Mouse (Mus musculus) thymus, adult 18-20 months (tissue): ENCODE measurements around the gene Grik3.

Experiments used
- DNase-seq, 2 experiments: peaks; one replicate each; pipeline ENCODE4 v3.0.0; 2022; ENCODE audit warnings: mixed read lengths in 2 of 2

Grik3 gene

DNA sequence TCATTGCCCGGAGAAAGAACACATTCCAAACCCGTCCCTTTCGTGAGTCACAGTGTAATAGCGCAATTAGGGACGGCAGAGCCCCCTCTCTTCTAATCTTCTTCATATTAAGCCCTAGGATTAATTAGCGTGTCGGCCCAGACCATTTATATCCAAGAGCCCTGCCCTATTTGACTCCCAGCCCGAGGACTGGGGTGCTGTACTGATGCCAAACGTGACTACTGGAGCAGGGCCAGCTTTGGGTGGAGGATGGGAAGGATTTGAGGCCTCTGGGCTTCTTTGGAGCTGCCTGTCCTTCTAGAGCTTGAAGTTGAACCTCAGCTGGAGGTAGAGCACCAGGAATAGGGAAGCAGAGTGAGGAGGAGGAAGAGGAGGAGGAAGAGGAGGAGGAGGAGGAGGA lies 2.2 kb downstream of the Grik3 start:
- DNase-seq = no peak

DNA sequence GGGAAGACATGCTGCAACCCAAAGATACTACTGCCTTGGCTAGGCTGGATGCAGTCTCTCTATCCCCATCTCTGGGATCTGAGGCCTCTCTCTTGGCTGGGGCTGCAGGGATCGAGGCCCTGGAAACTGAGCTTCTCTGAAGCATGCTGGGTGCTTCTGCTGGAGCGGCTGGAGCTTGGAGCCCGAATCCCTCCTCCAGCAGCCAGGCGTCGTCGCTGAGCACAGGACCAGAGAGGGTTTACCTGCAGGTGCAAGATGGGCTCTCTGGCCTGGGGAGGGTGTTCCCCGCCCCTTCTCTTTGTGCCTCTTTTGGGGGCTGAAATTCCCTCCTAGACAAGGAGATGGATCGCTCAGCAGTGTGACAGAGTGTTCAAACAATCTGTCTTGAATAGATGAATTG lies 2.6 kb downstream of the Grik3 start:
- no peak for DNase-seq

DNA sequence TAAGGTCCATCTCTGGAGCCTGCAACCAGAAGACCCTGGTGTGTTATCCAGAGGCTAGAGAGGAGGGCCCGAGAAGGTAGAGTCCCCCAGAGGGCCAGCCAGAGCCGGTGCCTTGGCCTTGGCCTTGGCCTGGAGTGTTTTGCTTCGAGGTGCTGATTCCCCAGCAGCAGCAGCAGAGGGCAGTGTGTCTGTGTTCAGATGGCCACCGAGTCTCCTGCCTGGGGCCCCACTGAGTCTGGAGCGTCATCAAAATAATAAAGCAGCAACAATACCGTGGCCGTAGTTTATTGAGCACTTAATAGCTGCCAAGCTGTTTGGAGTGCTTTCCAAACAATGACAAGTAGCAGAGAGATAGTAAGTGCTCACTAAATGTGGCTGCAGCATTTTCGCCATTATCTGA lies 5.0 kb downstream of the Grik3 start:
- DNase-seq = no peak

DNA sequence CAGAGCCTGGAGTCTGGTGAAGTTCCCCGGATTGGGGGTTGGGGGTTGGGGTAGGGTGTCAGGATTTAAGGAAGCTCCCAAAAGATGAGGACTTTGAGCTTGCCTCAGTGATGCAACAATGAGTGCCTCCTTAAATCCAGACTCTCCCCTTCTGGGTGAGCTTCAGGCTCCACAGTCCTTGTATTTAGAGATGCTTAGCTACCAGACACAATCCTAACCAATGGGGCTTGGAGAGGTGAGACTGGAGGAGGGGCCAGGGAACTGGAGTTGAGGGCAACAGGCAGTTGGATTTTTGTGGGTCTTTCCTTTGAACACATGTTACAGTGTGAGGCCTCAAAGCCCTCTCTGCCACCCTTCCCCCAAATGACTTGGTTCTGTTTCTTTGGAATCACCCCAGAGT lies 6.5 kb downstream of the Grik3 start:
- DNase-seq = no peak

DNA sequence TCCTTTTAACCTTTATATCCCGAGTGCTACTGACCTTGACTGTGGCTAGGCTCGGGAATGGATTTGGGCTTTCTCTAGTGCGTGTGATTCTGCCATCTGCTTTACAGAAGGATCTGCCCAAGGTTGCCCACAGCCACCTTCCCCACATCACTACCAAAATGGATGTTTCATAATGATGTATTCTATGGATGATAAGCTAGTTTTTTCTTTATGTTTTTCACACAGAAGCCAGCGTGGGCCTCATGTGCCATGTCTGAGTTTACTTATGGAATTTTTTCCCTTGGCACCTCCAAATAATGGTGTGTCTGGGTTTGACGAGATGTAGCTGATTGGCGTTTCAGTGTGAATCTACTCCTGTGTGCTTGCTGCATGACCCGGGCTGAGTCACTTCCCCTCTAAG lies 7.0 kb downstream of the Grik3 start:
- DNase-seq = no peak

DNA sequence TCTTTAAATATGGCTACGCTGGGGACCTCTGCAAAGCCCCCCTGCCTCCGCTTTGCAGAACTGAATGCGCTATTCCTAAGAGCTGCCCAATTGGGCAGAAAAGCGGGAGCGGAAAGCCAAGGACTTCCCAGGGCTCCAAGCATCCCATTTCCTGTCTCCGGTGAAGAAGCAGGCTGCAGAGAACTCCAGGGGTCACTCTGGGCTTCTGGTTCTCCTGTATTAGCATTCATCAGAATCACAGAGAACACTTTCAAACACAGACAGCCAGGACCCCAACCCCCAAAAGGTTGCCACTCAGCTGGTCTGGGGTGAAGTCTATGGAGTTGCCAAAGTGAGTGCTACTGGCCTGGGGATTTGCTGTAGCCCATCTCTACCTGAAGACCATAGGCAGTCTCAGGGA lies 8.4 kb downstream of the Grik3 start:
- no peak for DNase-seq

DNA sequence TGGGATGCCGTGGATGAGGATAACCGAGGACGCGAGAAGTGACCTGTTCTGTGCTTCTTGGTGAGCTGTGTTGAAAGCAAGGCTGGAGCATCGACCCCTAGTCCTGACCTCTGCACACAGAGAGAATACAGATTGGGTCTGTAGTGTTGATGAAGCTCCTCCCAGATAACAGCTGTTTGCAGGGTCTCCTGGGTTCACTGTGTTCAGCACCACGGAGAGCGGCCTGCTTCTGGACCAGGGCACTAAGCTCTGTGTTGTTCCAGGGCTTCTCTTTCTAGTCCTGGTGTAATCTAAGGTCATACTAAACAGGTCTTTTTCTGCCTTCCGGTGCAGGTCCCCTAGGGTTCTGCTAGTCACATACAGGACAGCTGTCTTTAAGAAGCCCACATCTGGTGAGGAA lies 12.4 kb downstream of the Grik3 start:
- DNase-seq = no peak

DNA sequence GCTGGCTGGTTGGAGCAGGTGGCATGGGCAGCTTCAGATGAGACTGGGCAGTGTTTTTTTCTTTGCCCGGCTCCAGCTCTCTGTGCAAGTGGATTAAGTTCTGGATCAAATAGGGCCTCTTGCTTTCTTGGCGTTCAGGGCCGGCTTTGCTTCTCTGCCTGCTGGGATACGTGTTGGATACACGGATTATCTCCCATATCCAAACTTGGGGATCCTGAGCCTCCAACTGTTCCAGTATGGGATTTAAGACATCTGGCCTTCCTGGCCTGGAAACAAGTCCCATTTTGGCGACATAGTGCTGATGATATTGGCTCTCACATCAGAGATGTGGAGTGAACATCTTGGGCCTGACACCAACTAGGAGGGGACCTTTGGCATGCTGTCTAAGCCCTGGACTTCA lies 21.9 kb downstream of the Grik3 start:
- DNase-seq = no peak

DNA sequence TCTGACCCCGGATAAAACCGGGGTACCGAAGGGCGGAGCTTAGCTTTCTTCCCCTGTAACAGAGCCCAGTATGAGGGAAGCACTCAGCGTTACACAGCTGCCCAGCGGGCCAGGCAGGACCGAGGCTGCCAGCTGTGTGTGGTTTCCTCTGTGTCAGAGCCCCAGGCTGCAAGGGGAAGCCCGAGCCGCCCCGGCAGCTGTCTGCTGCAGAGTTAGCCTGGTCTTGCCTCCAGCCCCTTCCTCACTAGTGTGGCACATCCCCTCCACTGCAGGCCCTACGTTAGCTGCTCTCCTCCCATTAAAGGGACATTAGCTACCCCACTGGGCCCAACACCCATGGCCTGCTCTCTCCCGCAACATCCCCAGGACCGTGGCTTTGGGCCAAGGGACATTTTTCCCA lies 25.1 kb downstream of the Grik3 start:
- no peak for DNase-seq

DNA sequence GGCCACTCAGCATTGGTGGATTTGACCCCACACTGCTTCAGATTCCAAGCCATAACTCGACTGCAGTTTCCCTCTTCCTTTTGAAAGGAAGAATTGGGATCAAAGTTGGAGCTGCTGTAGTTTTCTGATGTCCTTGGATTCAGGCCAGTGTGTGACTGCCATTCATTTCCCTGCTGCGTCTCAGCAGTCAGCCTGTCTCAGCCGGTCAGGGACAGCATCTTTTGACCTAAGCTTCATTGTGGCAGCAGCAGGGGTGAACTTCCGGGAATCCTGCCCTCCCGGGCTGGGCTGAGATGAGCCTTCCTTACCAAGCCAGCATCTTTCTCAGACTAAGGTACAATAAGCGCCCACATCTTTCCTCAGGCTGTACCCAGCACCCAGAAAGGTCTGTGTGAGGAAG lies 26.1 kb downstream of the Grik3 start:
- DNase-seq = no peak

DNA sequence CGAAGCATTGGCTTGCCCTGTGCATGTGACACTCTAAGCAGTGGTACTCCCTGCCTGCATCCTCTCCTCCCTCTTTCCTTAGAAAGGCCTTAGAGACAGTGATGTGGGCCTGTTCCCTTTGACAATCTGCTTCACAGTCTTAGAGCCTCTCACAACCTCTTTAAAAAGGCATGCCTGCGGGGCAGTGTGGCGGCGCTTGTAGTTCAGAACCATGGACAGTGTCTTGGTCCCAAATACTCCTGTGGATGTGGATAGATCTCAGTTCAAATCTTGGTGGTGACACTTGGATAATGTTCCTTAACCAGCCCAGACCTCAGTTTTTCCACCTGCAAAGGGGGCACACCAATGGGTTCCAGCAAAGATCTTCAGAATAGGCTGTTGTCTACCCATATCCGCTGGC lies 28.4 kb downstream of the Grik3 start:
- DNase-seq = no peak

DNA sequence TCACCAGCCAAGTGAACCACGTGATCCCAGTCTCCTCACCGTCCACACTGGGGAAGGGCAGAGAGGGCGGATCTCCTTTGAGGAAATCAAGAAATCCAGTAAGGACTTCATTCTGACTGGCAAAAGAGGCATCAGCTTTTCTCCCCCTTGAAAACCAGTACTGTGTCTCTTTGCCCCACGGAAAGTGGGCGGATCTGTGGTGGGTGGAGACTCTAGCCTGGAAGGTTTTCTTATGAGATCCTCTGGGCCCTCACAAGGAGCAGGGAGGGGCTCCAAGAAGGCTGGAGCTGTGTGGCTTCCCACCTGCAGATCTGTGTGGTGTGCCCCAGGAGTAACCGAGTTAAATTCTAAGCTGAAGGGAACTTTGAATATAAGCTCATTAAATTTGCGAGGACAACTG lies 32.4 kb downstream of the Grik3 start:
- no peak for DNase-seq

DNA sequence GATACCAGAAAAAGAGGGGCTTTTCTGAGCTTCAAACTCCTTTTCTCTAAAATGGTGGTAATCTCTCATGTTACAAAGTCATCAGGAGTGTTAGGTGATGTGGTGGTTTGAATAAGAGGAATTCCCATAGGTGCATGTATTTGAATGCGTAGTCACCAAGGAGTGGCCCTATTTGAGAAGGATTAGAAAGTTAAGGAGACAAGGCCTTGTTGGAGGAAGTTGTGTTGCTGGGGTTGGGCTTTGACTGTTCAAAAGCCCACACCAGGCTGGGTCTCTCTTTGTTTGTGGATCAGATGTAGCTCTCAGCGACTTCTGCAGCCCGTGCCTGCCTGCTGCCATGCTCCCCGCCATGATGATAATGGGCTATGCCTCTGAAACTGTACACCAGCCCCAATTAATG lies 34.8 kb downstream of the Grik3 start:
- DNase-seq = no peak

DNA sequence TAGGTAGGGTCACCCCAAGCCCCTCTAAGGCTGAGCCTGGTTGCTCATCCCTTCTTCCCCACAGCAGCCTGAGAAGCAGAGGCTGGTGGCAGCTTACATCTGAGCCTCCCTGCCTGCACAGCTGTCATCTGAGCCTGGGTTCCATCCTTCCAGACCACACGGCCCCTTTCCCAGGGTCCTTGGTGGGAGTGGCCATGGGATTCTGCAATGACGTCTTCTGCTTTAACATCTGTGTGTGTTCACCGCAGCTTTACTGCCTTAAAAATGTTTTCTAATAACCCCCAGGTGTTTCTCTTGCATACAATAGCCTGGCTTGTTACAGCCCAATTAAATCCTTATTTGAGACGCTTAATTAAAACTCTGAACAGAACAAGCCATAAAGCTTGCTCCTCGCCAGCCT lies 35.9 kb downstream of the Grik3 start:
- DNase-seq = no peak

DNA sequence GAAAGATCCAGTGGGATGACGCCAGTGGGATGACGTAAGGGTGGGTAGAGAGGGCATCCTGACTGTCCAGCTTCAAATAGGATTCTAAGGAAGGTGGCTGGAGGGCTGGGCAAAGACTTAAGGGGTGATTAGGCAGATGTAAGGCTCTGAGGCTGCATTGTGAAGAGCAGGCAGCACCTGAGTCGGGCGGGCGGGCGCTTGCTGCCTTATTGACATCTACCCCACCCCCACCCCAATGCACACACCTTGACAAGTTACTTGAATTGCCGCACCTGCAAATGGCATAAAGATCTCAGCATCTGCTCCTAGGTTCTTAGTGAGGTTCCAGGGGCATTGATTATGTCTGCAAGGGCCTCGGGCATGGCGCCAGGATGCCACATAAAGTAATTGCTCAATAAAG lies 43.5 kb downstream of the Grik3 start:
- no peak for DNase-seq

DNA sequence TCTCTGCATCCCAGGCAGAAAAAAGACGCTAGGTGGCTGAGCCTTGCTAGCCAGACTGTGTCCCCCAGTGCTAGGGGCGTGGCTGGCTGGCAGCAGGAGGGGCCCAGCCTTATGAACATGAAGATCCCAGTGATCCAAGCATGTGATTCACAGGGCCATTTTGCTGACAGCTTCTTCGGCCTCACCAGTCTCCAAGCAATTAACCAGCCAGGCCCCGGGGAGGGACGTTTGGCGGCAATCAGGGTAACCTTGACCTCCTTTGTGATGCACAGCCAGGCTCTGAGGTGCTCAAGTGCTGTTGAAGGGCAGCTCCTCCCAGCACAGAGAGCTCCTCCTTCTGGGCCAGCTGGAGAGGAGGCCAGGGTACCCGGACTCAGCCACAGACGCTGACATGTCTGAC lies 43.9 kb downstream of the Grik3 start:
- no peak for DNase-seq

DNA sequence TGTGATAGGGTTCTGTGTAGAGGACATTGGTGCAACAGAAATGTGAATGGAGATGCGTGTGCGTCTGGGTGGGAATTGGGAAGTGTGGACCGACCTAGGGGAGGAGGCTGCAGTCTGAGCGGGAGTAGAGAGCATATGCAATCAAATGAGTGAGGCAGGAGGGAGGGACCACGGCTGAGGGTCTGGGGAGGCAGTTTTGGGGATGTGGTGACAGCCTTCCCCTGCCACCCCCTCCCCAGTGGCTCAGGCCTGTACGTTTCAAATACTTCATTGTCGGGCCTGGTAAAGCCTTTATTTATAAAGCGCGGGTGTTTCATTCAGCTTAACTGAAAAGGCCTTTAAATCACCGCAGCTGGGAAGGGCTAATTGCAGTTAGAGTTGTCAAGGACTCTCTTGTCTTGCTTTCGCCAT lies 44.5 kb downstream of the Grik3 start:
- no peak for DNase-seq

DNA sequence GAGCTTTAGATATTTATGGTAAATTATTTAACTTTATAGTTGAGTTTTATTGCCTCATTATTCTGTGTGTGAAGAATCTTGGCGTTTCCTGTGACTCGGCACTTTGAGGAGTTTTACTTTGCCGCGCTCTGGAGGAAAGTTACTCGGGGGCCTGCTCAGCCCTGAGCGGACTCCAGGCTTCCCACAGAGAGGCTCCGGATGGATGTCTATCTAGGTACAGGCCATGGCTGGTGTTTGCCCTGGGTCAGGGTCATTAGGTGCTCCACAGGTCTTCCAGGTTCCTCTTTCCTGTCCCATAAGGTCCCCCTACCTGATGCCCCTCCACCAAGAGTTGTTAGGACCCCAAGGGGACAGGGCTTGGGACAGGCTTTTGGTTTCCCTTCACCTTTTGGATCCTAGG lies 45.0 kb downstream of the Grik3 start:
- no peak for DNase-seq

DNA sequence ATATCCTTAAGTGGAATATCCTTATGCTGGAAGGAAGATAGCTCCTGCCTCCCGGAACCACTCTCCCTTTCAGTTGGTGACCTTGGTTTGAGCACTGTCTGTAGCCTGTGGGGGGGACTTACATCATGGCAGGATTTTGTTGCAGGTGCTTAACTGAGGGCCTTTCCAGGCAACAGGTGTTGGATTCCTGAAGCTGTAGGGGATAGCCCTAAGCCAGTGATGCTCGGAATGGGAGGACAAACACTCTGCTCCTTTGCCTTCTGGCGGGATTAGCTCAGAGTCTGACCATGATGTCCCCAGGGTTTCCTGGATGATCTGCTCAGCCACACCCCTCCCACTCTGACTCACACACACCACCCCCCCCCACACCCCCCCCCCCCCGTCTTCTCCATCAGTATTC lies 45.5 kb downstream of the Grik3 start:
- DNase-seq = no peak

DNA sequence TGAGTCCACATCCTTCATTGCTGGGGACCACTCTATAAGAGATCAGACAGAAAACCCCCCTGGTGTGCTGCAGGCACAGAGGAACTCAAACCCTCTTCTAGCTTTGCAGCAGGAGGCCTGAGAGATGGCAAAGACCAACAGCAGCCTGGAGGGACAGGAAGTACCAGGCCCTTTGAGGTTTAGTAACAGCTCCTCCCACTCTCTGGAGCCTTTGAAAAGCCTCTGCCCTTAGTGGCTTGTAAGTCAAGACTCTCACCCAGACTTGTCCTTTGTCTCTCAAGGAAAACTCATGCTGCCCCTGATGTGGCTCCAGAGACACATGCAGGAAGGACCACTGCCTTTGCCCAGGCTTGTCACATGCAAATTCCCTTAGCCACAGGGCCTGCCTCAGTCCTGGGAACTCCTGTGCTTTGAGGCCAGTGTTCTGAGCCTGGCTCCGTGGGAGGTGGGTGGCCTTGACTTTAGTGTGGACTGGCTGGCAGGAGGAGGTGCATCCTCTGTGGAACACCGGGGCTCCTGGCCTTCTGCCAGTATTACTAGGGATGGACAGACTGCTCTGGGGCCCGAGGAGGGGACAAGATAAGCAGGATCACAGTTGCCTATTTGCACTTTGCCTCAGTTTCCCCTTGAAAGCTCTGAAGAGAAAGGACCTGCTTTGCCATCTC lies 47.9 kb downstream of the Grik3 start:
- no peak for DNase-seq

DNA sequence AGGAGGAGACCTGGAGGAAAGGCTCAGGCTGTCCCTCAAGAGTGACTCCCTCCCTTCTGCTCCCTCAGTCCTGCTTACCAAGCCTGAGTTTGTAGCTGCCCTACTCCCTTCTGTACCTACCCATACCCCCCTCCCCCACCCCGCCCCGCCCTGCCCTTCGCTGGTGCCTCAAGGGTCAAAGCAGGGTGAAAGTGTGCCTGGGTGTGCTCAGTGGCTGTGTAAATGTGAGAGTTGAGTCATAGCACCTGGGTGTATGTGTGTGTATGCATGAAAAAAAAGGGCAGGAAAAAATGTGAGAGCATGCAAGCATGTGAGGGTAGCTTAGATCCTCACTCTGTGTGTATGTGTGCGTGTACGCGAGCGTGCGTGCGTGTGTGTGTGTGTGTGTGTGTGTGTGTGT lies 49.1 kb downstream of the Grik3 start:
- no peak for DNase-seq

DNA sequence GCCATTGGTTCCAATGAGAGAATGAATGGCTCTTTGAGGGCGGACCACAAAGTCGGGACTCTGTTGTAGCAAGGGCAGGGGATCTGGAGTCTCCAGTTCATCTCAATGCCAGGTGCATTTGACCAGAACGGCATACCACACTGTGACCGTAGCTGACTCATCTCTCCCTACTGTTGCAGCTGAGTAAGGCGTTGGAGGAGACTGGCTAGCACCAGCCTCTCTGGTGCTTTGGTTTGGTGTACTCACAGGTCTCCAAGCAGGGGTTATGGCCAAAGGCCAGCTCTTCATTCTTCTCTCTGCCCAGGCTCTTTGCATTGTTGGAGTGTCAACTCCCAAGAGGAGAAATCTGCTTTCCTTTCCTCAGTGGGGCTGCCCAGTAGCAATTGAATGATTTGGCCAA lies 52.7 kb downstream of the Grik3 start:
- DNase-seq = no peak

DNA sequence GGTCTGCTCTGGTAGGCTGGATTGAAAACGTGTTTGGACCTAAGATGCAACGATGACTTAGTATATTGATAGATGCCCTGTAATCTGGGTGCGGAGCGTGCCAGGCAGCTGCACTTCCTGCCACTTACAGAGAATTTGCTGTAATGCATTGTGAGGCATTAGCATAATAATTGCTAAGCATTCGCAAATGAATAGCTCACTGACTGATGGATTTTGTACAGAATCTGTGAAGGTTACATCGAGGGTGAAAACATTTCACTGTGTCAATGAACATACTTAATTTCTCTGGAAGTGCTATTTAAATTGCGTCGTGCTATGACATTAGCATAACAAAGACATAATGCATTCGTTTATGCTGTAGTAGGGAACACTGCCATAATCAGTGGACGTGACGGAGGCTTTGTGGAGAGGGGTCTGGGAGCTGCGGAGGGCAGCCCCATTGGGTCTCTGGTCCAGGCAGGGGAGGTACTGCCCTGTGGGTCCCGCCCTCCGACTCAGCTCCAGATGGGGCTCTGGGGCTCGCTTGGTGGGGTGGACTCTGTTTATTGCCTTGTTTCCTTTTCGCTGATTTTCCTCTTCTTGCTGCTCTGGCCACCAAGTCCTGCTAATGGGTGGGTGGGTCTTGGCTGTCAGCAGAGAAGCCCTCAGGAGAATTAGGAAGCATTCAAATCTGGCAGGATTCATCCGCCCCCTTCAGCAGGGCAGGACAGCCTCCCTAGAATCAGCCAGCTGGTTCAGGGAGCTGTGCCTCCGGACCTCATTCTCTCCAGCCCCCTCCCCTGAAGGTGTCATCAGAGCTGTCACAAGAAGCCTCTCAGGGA lies 54.7 kb downstream of the Grik3 start:
- DNase-seq = no peak

DNA sequence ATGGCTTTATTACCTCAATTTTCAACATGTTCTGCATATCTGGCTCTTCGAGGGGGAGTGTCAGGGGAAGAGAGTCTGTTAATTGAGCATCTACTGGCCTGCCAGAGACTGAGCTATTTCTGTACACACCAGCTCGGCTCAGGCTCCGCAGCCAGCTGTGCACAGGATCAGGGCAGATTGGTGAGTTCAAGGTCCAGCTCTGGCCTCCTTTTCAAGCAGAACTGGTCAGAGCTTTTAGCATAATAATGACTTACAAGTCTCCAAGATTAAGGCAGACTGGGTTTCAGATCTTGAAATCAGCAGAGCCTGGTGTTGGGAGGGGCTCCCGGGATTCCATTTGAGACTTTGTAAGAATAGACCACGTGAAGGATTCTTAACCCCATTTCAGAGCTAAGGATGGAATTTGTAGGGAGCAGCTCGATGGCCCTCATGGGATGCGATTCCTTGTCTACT lies 55.3 kb downstream of the Grik3 start:
- no peak for DNase-seq

DNA sequence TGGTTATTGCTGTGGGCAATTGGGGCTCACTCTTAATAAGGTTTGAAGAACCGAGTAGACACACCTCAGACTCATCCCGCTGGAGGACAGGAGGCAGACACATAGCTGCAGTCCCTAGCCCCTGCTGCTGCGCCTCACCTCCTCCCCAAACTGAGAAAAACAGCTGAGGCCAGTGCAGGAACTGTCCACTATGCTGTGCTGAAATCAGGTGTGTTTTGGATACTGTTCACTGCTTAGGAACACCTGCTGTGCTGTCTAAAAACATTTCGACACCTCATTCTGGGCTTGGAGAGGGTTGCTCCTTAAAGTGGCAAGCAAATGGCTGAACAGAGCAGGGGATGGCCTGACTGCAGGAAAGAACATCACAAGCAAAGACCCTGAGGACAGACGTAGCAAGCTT lies 57.7 kb downstream of the Grik3 start:
- no peak for DNase-seq
